Mouse (Mus musculus) hindbrain, embryonic 11.5 days (tissue): Measurements from ENCODE around the gene Fstl4. TPM values are rescaled to one million over a fixed set of nuclear protein-coding genes. Genes with fewer than 3 reads are reported as not detected.

Source experiments
- ATAC-seq: fragments of 200-750 bp; cut with Nextera tagmentation; 2 replicates; pipeline ENCODE4 v1.8.0; 2017; ENCODE audit warnings: mild to moderate bottlenecking, moderate TSS enrichment, moderate library complexity; ENCODE audit not compliant: low FRiP score
- DNase-seq: peaks from one replicate; pipeline ENCODE4 v3.0.0-alpha.2; 2015; ENCODE audit warnings: low spot score
- H3K27ac ChIP-seq: fragments of 300-500 bp; sonication (generic); 2 replicates; pipeline ENCODE4 v1.5.1; 2014; ENCODE audit warnings: mild to moderate bottlenecking, low read depth, low read length
- H3K27me3 ChIP-seq: fragments of 300-500 bp; sonication (generic); 2 replicates; pipeline ENCODE4 v1.6.1; 2014; ENCODE audit warnings: mild to moderate bottlenecking, low read length, moderate library complexity, mixed read lengths; ENCODE audit not compliant: control insufficient read depth, insufficient read depth
- H3K36me3 ChIP-seq: fragments of 300-500 bp; sonication (generic); 2 replicates; pipeline ENCODE4 v1.6.1; 2014; ENCODE audit warnings: mild to moderate bottlenecking, low read length, moderate library complexity, mixed read lengths; ENCODE audit not compliant: control insufficient read depth, insufficient read depth
- H3K4me1 ChIP-seq: fragments of 300-500 bp; sonication (generic); replicated peaks from 2 replicates; pipeline ENCODE4 v1.6.1; 2014; ENCODE audit warnings: low read length, mixed read lengths; ENCODE audit not compliant: control insufficient read depth, insufficient read depth
- H3K4me2 ChIP-seq: fragments of 300-500 bp; sonication (generic); replicated peaks from 2 replicates; pipeline ENCODE4 v1.6.1; 2014; ENCODE audit warnings: mild to moderate bottlenecking, low read depth, low read length
- H3K4me3 ChIP-seq: fragments of 300-500 bp; sonication (generic); 2 replicates; pipeline ENCODE4 v1.5.1; 2014; ENCODE audit warnings: low read depth, low read length
- H3K9ac ChIP-seq: fragments of 300-500 bp; sonication (generic); 2 replicates; pipeline ENCODE4 v1.6.1; 2014; ENCODE audit warnings: low read depth, low read length
- H3K9me3 ChIP-seq: fragments of 300-500 bp; sonication (generic); 2 replicates; pipeline ENCODE4 v1.6.1; 2016; ENCODE audit warnings: low read length; ENCODE audit not compliant: control insufficient read depth
- WGBS: fragments of 180-500 bp; shearing (Covaris S2); extraction: QIAGEN DNeasy Blood & Tissue Kit; methylation state at CpG from one replicate; pipeline ENCODE4 v1.1.7; 2014; 5-methylcytosine and 5-hydroxymethylcytosine counted together
- polyA plus RNA-seq: library from polyadenylated mRNA; unstranded; fragments of >200 nt; fragmentation: Nextera tagmentation; extraction: Ambion mirVana; gene quantifications from 2 replicates; pipeline ENCODE4 v1.2.1, GENCODE M21; 2014

Fstl4 gene
- polyA plus RNA-seq, 1 experiment from 2014 or later = 2.1 TPM

DNA sequence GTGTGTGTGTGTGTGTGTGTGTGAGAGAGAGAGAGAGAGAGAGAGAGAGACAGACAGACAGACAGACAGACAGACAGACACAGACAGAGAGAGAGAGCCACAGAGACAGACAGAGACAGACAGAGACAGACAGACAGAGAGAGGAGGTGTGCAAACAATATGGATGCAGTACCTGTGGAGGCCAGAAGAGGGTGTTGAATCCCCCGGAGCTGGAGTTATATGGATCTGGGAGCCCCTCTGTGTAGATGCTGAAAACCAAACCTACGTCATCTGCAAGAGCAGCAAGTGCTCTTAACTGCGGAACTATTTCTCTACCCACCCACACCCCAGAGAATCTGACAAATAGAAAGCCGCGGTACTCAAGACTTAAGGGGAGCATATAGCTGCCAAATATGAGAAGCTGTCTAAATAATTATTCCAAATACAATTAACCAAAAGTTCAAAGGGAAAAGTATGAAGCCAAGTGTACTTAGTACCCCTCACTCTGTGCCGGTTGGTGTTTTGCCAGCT lies 247.6 kb downstream of the Fstl4 start:
- no peak overlapping the region for H3K4me2 ChIP-seq
- ATAC-seq (no peak), DNase-seq (no peak)
- H3K36me3 ChIP-seq = no peaks in the 10 kb centered on the region
- no peaks in the 10 kb centered on the region for H3K27me3 ChIP-seq
- H3K9me3 ChIP-seq = no peaks in the 10 kb centered on the region
- WGBS = 82% methylated on average over 6 of the region's 6 CpGs
- no peak overlapping the region for H3K4me3 ChIP-seq
- H3K4me1 ChIP-seq = no peaks in the 10 kb centered on the region; the same call in 1 of the 2 replicates
- no peak overlapping the region for H3K27ac ChIP-seq
- no peak overlapping the region for H3K9ac ChIP-seq

DNA sequence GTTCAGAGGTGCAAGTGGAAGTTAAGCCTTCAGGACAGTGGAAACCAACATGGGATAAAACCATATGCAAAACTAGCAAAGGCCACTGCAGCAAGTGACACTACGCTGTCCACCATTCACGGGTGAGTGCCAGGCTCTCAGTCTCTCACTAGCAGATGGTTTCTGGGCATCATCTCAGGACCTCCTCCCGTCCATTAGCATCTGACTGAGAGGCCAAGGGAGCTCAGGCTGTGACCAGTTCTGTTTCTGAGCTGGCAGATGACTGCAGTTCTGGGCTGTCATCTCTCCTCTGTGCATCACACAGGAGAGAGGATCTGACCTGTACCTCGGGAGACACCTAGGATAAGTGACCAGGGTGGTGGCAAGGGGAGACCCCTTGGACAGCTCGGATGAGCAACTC lies 249.5 kb downstream of the Fstl4 start:
- H3K27me3 ChIP-seq = no peaks in the 10 kb centered on the region
- H3K4me1 ChIP-seq = no peaks in the 10 kb centered on the region; the same call in 1 of the 2 replicates
- H3K27ac ChIP-seq = no peak overlapping the region
- ATAC-seq (no peak), DNase-seq (no peak)
- 88% methylated on average over 5 of the region's 5 CpGs for WGBS
- no peaks in the 10 kb centered on the region for H3K9me3 ChIP-seq
- H3K9ac ChIP-seq = no peak overlapping the region
- no peak overlapping the region for H3K4me2 ChIP-seq
- no peaks in the 10 kb centered on the region for H3K36me3 ChIP-seq
- H3K4me3 ChIP-seq = no peak overlapping the region

DNA sequence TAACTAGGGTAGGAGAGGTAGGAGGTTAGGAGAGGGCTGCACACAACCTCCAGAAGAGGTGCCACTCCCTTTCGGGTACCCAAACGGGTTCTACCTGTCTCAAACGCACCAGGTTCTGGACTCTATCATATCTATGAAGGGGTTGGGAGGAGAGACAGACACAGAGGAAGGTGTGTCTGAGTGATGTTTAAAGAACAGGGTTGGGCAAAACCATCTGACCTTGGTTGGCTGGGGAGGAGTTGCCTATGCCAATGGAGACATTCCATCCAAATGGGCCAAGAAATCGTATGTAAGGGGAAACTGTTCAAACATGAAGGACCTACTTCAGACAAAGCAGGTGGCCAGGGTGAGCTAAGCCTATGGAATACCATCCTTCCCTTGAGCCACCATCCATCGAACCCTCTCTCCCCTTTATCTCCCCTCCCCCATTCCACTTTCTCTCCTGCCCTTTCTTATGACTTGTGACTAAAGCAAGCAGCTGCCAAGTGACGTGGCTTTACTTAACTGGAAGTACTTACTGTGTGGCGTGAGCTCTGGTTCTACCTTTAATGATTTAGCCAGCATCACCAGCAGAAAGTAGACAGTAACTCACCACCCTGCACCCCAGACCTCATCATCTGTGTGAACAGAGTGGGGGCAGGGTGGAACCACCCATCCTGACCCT lies 252.1 kb downstream of the Fstl4 start:
- no peak overlapping the region for H3K27ac ChIP-seq
- H3K9ac ChIP-seq = no peak overlapping the region
- H3K27me3 ChIP-seq = no peaks in the 10 kb centered on the region
- H3K4me2 ChIP-seq = no peak overlapping the region
- H3K36me3 ChIP-seq = no peaks in the 10 kb centered on the region
- no peak for DNase-seq
- ATAC-seq = no peak
- WGBS = 86% methylated on average over 7 of the region's 7 CpGs
- no peaks in the 10 kb centered on the region for H3K4me1 ChIP-seq
- no peaks in the 10 kb centered on the region for H3K9me3 ChIP-seq
- H3K4me3 ChIP-seq = no peak overlapping the region

DNA sequence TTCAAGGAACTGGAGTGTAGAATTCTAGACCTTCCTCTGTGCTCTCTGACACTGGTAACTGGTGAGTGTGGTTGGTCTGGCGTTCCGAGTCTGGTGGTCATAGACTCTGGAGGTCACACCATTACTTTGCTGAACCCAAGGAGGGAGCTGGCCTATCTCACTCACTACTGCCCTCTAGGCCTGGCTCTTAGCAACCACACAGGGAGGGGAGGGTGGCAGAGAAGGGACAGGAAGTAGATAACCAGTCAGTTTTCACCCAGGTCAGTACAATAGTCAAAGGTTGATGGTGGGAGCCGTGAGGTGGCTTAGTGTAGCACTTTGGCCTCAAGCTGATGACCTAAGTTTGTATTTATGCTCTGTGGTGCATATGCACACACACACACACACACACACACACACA lies 255.1 kb downstream of the Fstl4 start:
- Histone ChIP-seq H3K4me3 (no peak overlapping the region), H3K36me3 (no peaks in the 10 kb centered on the region), H3K9me3 (no peaks in the 10 kb centered on the region), H3K4me1 (no peaks in the 10 kb centered on the region), H3K4me2 (no peak overlapping the region), H3K27me3 (no peaks in the 10 kb centered on the region), H3K9ac (no peak overlapping the region), H3K27ac (no peak overlapping the region)
- DNase-seq = no peak
- ATAC-seq = no peak
- 92% methylated on average over 3 of the region's 3 CpGs for WGBS

DNA sequence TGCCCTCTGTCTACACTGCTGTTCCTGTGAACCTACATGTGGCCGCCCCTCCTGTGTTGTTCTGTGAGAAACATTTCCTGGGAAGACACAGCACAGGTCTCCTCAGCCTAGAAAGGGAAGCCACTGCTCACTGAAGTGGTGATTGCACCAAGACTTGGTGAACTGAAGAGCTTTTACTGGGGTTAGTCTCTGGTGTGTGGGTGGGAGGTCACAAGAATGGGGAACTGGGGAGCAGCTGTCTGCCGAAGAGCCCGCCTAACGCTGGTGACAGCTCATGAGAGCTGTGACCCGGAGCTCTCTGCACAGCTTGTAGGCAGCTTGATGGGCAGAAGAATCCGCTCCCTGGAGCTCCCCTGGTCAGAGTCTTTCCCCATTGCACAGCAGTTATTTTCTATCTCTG lies 260.0 kb downstream of the Fstl4 start:
- H3K4me2 ChIP-seq = no peak overlapping the region
- H3K36me3 ChIP-seq = no peaks in the 10 kb centered on the region
- no peaks in the 10 kb centered on the region for H3K27me3 ChIP-seq
- H3K4me3 ChIP-seq = no peak overlapping the region
- H3K4me1 ChIP-seq = no peaks in the 10 kb centered on the region
- no peak overlapping the region for H3K27ac ChIP-seq
- DNase-seq (no peak), ATAC-seq (no peak)
- WGBS = 63% methylated on average over 6 of the region's 6 CpGs
- H3K9ac ChIP-seq = no peak overlapping the region
- H3K9me3 ChIP-seq = no peaks in the 10 kb centered on the region

DNA sequence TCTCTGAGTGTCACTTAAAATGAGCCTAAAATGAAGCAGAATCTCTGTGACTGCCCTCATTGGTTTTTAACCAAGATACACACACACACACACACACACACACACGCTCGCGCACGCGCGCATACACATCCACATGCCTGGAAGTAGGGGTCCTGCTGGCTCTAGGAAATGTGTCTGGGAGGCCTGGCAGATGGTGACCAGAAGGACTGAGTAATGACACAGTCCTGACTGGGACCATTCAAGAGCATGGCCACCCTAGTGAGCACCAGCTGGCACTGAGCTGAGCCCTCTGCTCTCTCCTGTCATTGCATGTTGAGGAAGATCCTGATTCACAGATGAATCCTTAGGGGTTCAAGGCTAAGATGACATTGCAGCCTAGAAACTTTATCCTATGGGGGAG lies 261.3 kb downstream of the Fstl4 start:
- H3K27me3 ChIP-seq = no peaks in the 10 kb centered on the region
- ATAC-seq (no peak), DNase-seq (peak; percentile 11)
- no peak overlapping the region for H3K4me2 ChIP-seq
- no peak overlapping the region for H3K27ac ChIP-seq
- no peaks in the 10 kb centered on the region for H3K4me1 ChIP-seq
- no peak overlapping the region for H3K9ac ChIP-seq
- WGBS = 93% methylated on average over 6 of the region's 6 CpGs
- H3K4me3 ChIP-seq = no peak overlapping the region
- no peaks in the 10 kb centered on the region for H3K9me3 ChIP-seq
- no peaks in the 10 kb centered on the region for H3K36me3 ChIP-seq

DNA sequence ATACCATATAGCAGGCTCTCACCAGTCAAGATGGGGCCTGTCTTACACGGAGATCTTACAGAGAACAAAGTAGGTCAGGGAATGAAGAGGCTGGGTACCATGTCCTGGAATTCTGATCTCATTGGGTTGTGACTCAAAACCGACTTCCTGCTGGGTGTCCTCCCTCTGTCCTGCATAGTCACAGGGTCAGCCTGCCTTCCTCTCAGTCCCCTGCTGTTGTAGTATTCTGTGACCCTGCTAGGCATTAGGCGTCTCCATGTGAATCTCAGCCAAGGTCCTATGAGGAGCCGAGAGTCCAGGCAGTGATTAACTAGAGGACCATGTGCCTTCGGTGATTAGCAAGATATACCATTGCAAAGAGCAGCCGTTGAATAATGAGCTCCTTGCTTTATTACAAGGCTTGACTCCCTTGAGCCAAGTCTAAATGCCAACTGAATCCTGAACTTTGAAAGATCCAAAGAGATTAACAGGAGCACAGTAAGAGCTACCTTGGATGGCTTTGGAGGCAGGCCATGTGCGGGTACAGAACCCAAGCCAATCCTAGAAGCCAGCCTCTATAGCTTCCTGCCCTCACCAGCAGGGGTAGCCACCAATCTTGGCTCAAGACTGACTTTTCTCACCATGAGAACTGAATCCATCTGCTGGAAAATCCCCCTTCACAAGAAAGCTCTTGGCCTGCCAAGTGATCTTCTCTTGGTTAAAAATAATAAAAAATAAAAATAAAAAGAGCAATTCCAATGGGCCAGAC lies 264.2 kb downstream of the Fstl4 start:
- no peak overlapping the region for H3K27ac ChIP-seq
- WGBS = 78% methylated on average over 7 of the region's 7 CpGs

DNA sequence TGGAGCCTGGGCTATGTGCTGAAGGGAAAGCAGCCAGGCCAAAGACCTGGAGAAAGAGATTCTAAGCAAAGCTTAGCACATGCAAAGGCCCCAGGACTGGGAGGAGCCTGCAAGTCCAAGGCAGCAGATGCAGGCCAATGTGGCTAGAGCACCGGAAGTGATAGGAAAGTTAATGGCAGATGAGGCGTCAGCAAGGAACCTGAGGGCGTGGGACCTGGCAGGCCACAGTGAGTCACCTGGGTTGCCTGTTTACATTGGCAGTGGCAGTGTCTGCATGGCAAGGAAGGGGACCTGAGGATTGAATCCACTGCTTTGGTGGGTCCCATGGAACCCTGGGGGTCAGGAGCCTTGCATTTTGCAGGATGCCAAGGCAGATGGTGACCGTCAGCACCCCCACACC lies 267.3 kb downstream of the Fstl4 start:
- 88% methylated on average over 4 of the region's 4 CpGs for WGBS
- H3K36me3 ChIP-seq = no peaks in the 10 kb centered on the region
- H3K4me2 ChIP-seq = no peak overlapping the region
- DNase-seq = no peak
- no peak for ATAC-seq
- H3K4me3 ChIP-seq = no peak overlapping the region
- no peak overlapping the region for H3K9ac ChIP-seq
- H3K4me1 ChIP-seq = no peaks in the 10 kb centered on the region
- H3K27me3 ChIP-seq = no peaks in the 10 kb centered on the region
- H3K27ac ChIP-seq = no peak overlapping the region
- no peaks in the 10 kb centered on the region for H3K9me3 ChIP-seq

More for the DNA sequence above, 264.2 kb downstream of the Fstl4 start:
- no peaks in the 10 kb centered on the region for H3K36me3 ChIP-seq
- H3K4me3 ChIP-seq = no peak overlapping the region
- ATAC-seq = no peak
- DNase-seq = no peak
- no peaks in the 10 kb centered on the region for H3K4me1 ChIP-seq
- H3K27me3 ChIP-seq = no peaks in the 10 kb centered on the region
- no peak overlapping the region for H3K4me2 ChIP-seq
- H3K9ac ChIP-seq = no peak overlapping the region
- H3K9me3 ChIP-seq = no peaks in the 10 kb centered on the region

DNA sequence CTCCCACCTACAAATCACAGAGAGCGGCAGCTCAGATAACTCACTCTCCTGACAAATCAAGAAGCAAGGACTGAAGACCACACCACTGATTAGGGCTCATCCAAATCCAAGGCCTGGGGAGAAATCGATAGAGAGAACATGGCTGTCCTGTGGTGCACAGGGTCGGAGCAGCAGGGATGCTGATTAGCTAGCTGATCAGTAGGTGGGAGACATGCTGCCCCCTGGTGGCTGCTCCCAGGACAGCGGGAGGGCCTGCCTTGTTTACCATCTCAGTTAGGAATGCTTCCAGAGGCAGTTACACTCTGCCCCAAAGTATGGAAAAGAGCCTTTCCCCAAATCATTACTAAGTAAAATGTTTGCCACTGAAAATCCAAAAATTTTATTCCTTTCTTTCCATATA lies 267.9 kb downstream of the Fstl4 start:
- H3K36me3 ChIP-seq = no peaks in the 10 kb centered on the region
- 0 out of 2 replicates have a peak, but pooled peaks have one; percentile 30 for ATAC-seq
- no peaks in the 10 kb centered on the region for H3K4me1 ChIP-seq
- no peak overlapping the region for H3K27ac ChIP-seq
- no peak overlapping the region for H3K4me3 ChIP-seq
- H3K9ac ChIP-seq = no peak overlapping the region
- no peak overlapping the region for H3K4me2 ChIP-seq
- peak; percentile 89 for DNase-seq
- H3K27me3 ChIP-seq = no peaks in the 10 kb centered on the region
- H3K9me3 ChIP-seq = no peaks in the 10 kb centered on the region
- WGBS = 27% methylated on average over 4 of the region's 4 CpGs
